Mouse (Mus musculus) A20 (cell line): ENCODE data around the gene Gm49366.
"Not testable (repeated sequence)": the region's sequence is repeated elsewhere in the genome, so short reads cannot be mapped to it uniquely, and the experiment has no call there.

ENCODE experiments used
- DNase-seq: peaks from one replicate; pipeline ENCODE4 v3.0.0-alpha.2; 2011; ENCODE audit warnings: low read depth, low spot score

The Gm49366 gene

DNA sequence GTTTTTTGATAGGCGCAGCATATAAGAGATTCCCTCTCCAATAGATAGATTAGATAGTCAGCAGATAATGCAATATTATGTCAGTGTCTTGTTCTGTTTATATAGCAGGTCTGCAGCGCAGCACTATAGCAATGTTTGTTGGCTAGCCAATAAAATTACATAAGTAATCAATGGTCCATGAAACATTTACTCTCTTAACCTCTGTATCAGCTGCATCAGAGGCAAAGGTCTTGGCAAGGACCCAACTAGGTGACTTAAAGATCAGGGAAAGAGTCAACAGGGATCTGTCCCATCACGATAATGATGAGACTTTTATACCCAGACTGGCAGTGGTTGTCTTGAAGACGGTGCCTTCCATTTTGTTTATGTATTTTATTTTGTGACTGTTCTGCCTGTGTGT is 5.9 kb upstream of the Gm49366 start:
- DNase-seq = no peak

- not testable (repeated sequence) for DNase-seq
Observed at GRCm38 (mm10) chr12:84033302-84033701, 5.4 kb upstream of the Gm49366 start.

- DNase-seq = no peak
Observed at GRCm38 (mm10) chr12:84034108-84034507, 4.6 kb upstream of the Gm49366 start.

DNA sequence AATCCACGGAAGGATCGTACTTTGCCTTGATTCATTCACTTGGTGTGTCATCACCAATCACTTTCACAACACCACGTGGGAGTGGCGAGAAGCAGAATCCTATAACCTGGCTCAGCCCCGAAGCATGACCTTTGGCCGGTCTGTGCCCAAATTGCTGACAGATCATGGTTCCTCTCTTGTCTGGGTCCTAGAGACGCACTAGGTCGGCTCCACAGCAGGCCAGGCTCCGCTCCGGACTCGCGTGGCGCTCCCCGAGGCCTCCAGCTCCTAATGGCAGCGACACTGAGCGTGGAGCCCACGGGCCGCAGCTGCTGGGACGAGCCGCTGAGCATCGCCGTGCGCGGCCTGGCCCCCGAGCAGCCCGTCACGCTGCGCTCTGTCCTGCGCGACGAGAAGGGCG is 494 bp upstream of the Gm49366 start, which contains the start of gene Acot4:
TSS of gene Acot4 (plus strand) at position 139 of the 400 bp plus-strand sequence.
- DNase-seq = peak; percentile 44

- no peak for DNase-seq
Observed at GRCm38 (mm10) chr12:84042248-84042647, 3.5 kb downstream of the Gm49366 start.

- no peak for DNase-seq
Observed at GRCm38 (mm10) chr12:84044045-84044444, 5.3 kb downstream of the Gm49366 start.

DNA sequence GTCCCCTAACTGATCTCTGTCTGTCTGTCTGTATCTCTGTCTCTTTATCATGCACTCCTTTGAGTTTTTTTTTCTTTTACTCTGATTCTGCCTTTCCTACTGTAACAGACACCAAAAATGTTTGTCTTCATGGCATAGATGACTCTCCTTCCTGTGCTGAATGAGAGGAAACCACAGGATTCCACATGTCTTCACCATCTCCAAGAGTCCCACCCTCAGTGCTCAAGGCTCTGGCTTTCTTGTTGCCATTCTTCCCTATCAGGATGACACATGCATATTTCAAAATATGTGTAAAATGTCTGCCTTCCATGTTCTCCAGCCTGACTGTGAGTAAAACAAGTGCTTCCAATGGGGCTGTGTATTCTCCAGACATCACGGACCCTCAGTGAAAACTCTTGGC is 8.2 kb downstream of the Gm49366 start:
- DNase-seq = no peak

GRCm38 (mm10) chr12:84050744-84051143 is 12.0 kb downstream of the Gm49366 start:
- not testable (repeated sequence) for DNase-seq

DNA sequence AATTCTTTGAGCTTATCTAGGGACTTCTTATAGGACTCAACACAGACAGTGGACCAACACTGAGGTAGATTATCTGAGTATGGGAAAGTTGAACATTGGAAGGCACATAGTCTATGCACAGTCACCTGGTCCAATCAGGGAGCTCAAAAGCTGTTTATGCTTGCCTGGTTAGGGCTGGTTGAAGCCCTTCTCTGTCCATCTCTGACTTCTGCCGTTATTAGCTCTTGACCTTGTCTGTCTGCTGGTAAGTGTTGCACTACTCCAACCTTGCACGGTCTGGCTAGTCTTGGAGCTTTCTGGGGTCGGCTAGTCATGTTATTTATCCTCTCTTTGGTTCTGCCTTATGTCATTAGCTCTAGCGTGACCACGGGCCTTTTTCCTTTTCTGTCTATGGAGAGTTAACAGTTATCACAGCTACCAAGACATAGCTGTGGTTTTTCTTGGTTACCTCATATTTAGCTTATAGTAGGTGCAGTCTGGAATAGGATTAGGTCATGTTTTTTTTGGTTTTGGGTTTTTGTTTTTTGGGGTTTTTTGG is 13.3 kb downstream of the Gm49366 start, which contains the start of gene Acot3:
TSS of gene Acot3 (plus strand) at position 208 of the 538 bp plus-strand sequence.
- DNase-seq = no peak

GRCm38 (mm10) chr12:84052609-84053008 is 13.9 kb downstream of the Gm49366 start:
- no peak for DNase-seq

DNA sequence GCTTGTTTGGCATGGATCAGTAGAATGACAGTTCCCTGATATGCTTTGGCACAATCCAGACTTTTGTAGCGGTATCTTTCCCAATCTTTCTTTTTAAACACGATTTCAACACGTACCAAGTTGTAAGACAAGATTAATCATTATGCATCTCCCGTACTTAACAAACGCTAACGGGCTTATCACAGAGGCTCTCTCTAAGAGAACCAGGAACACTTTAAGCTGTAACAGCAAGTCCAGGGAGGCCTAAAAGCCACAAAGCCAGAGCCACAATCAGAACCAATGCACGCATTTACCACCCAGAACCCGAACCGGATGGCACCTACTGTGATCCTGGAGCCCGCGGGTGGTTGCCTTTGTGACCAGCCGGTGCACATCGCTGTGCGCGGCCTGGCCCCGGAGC is 14.4 kb downstream of the Gm49366 start:
- no peak for DNase-seq

GRCm38 (mm10) chr12:84053679-84054391 is 15.1 kb downstream of the Gm49366 start:
- no peak for DNase-seq

DNA sequence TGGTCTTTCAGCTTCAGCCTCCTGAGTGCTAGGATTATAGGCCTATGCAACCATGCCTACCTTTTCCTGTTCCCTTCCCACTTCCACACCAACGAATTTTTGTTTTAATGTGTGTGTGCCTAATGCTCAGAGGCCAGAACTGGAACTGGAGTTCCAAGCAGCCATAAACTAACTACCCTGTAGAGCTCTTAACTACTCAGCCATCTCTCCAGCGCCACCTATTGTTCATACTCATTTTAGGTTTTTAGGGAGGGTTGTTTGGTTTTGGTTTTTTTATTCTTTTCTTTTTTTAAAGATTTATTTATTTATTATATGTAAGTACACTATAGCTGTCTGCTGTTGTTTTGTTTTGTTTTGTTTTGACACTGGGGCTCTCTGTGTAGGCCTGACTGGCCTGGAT is 22.2 kb downstream of the Gm49366 start:
- peak; percentile 63 for DNase-seq

DNA sequence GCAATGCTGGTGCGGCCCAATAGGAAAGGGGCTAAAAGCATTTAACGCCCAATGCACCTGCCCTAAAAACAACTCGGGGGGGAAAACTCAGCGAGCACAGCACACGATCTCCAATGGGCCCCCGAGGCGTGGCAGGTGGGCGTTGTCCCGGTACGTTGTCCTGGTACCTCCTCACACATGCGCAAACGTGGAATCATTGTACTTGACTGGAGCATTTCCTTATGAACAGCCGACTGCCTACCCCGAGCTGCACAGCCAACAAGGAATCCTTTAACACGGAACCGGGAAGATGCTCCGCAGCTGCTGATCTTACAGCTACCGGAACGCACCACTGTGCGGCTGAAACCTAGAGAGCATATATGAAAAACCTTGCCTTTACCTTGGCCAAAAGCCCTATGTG is 23.6 kb downstream of the Gm49366 start:
- DNase-seq = no peak

GRCm38 (mm10) chr12:84063228-84063627 is 24.5 kb downstream of the Gm49366 start:
- DNase-seq = peak; percentile 40

DNA sequence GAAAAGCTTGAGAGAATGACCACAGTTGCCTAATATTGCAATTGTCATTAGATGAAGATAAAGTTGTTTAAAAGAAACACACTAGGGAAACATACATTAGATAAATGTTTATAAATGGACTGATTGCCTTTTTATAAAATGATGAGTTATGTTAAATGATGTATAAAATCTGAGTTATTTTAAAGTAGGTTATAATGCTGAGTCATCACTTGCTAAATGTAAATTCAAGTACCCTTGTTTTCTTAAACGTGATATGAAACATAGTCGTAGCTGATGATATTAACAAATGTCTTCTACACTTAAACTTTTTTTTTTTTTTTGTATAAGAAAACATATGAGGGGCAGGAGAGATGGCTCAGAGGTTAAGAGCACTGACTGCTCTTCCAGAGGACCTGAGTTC is 25.1 kb downstream of the Gm49366 start:
- DNase-seq = no peak

DNA sequence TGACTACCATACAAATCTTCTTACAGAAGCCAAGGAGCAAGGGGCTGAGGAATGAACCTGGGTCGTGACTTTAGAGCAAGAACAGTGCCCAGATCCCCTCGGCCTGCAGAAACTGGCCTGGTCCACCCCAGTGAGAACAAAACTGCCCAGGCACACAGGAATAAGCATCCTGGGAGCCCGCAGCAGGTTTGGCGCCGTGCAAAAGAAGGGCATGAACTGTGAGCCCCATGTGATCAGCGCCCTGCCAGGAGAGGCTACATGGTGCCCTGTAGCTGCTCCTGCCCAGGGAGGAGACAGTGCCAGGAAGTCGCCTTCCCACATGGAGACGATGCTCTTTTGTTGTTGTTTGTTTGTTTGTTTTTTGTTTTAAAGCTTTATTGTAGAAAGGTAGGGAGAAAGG is 25.9 kb downstream of the Gm49366 start:
- DNase-seq = no peak

- no peak for DNase-seq
Observed at GRCm38 (mm10) chr12:84067752-84068151, 29.0 kb downstream of the Gm49366 start.

- DNase-seq = no peak
Observed at GRCm38 (mm10) chr12:84068296-84068695, 29.6 kb downstream of the Gm49366 start.

GRCm38 (mm10) chr12:84068986-84069385 is 30.3 kb downstream of the Gm49366 start, which contains the start of gene Acot5:
Gene Acot5 (plus strand): TSS chr12:84069325.
- no peak for DNase-seq

GRCm38 (mm10) chr12:84069582-84069981 is 30.8 kb downstream of the Gm49366 start:
- not testable (repeated sequence) for DNase-seq

GRCm38 (mm10) chr12:84071696-84072095 is 33.0 kb downstream of the Gm49366 start:
- DNase-seq = no peak

- no peak for DNase-seq
Observed at GRCm38 (mm10) chr12:84077371-84077990, 38.7 kb downstream of the Gm49366 start.
